Mouse (Mus musculus) liver, embryonic 14.5 days (tissue): ENCODE data around the gene Ctse. TPM values are rescaled to one million over a fixed set of nuclear protein-coding genes. Genes with fewer than 3 reads are reported as not detected.

Experiments
- ATAC-seq: fragments of 200-750 bp; cut with Nextera tagmentation; 2 replicates; pipeline ENCODE4 v1.8.0; 2017; ENCODE audit warnings: moderate number of reproducible peaks, mild to moderate bottlenecking, moderate library complexity; ENCODE audit not compliant: insufficient read depth
- DNase-seq, 3 experiments: peaks; one replicate each; pipeline ENCODE4 v3.0.0-alpha.2; 2012 to 2013; ENCODE audit warnings: low read depth in 3 of 3, low spot score in 3 of 3
- H3K27ac ChIP-seq: fragments of 300-500 bp; sonication (generic); 2 replicates; pipeline ENCODE4 v1.5.1; 2014; ENCODE audit warnings: moderate library complexity, mild to moderate bottlenecking, control low read depth, inconsistent platforms
- H3K27me3 ChIP-seq: fragments of 300-500 bp; sonication (generic); 2 replicates; pipeline ENCODE4 v1.6.1; 2014; ENCODE audit warnings: mild to moderate bottlenecking, low read length, moderate library complexity; ENCODE audit not compliant: control insufficient read depth, insufficient read depth
- H3K36me3 ChIP-seq: fragments of 300-500 bp; sonication (generic); replicated peaks from 2 replicates; pipeline ENCODE4 v1.6.1; 2014; ENCODE audit warnings: low read depth; ENCODE audit not compliant: control insufficient read depth, insufficient read depth
- H3K4me1 ChIP-seq, 2 experiments: fragments of 200-500 bp in 1 of 2; fragments of 300-500 bp in 1 of 2; sonication (generic) in 1 of 2; replicated peaks; 2 replicates each; pipeline ENCODE4 v1.6.1; 2012 to 2014; ENCODE audit warnings: antibody characterized with exemption in 1 of 2, inconsistent platforms in 1 of 2, low read length in 1 of 2; ENCODE audit not compliant: control insufficient read depth in 2 of 2, insufficient read depth in 2 of 2
- H3K4me2 ChIP-seq: fragments of 300-500 bp; sonication (generic); 2 replicates; pipeline ENCODE4 v1.6.1; 2014; ENCODE audit warnings: low read depth, mild to moderate bottlenecking, control low read depth, moderate library complexity
- H3K4me3 ChIP-seq, 2 experiments: fragments of 200-500 bp in 1 of 2; fragments of 300-500 bp in 1 of 2; sonication (generic) in 1 of 2; 2 replicates each; pipeline ENCODE4 v1.5.1; 2012 to 2014; ENCODE audit warnings: low read depth in 2 of 2, low read length in 2 of 2, mild to moderate bottlenecking in 2 of 2, control low read depth in 1 of 2, inconsistent platforms in 1 of 2, moderate library complexity in 1 of 2; ENCODE audit not compliant: insufficient read depth in 1 of 2
- H3K9ac ChIP-seq: fragments of 300-500 bp; sonication (generic); replicated peaks from 2 replicates; pipeline ENCODE4 v1.6.1; 2014; ENCODE audit warnings: mild to moderate bottlenecking, control low read depth, moderate library complexity
- H3K9me3 ChIP-seq: fragments of 300-500 bp; sonication (generic); 2 replicates; pipeline ENCODE4 v1.6.1; 2016; ENCODE audit warnings: low read length, mixed read lengths; ENCODE audit not compliant: control insufficient read depth
- CTCF ChIP-seq: IDR thresholded peaks from 2 replicates; pipeline ENCODE4 v1.5.1; 2016; ENCODE audit warnings: antibody characterized with exemption, low read depth, control low read depth
- EP300 ChIP-seq: IDR thresholded peaks from 2 replicates; pipeline ENCODE4 v1.6.1; 2016; ENCODE audit warnings: antibody characterized with exemption, low read depth
- WGBS: fragments of 180-500 bp; shearing (Covaris S2); extraction: QIAGEN DNeasy Blood & Tissue Kit; methylation state at CpG from one replicate; pipeline ENCODE4 v1.1.7; 2014; ENCODE audit not compliant: insufficient replicate concordance; 5-methylcytosine and 5-hydroxymethylcytosine counted together
- polyA plus RNA-seq, 2 experiments: library from polyadenylated mRNA; depleted of rRNA in 1 of 2; stranded (reverse) in 1 of 2; unstranded in 1 of 2; fragments of >200 nt; fragmentation: Nextera tagmentation in 1 of 2; extraction: Ambion mirVana in 1 of 2; gene quantifications; 2 replicates each; pipeline versions ENCODE4 v1.2.1 to v1.2.3; 2012 to 2014

Gene Ctse
- polyA plus RNA-seq, 2 experiments: 8.9 to 19.5 TPM

- no peak for ATAC-seq
- Histone ChIP-seq H3K4me1 (peaks cover 6% of the 10 kb centered on the region in 2 experiments), H3K4me3 (no peak overlapping the region), H3K36me3 (no peaks in the 10 kb centered on the region), H3K27me3 (no peaks in the 10 kb centered on the region), H3K9ac (no peak overlapping the region), H3K4me2 (no peak overlapping the region), H3K9me3 (no peaks in the 10 kb centered on the region), H3K27ac (no peak overlapping the region)
- DNase-seq: no peak
- no peak for TF ChIP-seq CTCF
- TF ChIP-seq EP300: no peak
Observed at GRCm38 (mm10) chr1:131634495-131634894, 3.6 kb upstream of the Ctse start.

- no peaks in the 10 kb centered on the region for H3K36me3 ChIP-seq
- ATAC-seq (peak; percentile 50), DNase-seq (no peak)
- peak overlapping the region; percentile 67 for H3K27ac ChIP-seq
- H3K27me3 ChIP-seq: no peaks in the 10 kb centered on the region
- no peaks in the 10 kb centered on the region for H3K9me3 ChIP-seq
- H3K9ac ChIP-seq: peak overlapping the region; percentile 64
- WGBS: 24% methylated on average over 9 of the region's 9 CpGs
- peaks cover 6 to 10% of the 10 kb centered on the region in 2 experiments for H3K4me1 ChIP-seq
- TF ChIP-seq CTCF: no peak
- no peak for TF ChIP-seq EP300
- H3K4me3 ChIP-seq: peak overlapping the region; percentile 55 to 62
- H3K4me2 ChIP-seq: peak overlapping the region; percentile 78
Observed at GRCm38 (mm10) chr1:131638541-131639421, 675 bp downstream of the Ctse start.

- no peak overlapping the region for H3K27ac ChIP-seq
- H3K36me3 ChIP-seq: no peaks in the 10 kb centered on the region
- peaks cover 6 to 10% of the 10 kb centered on the region in 2 experiments for H3K4me1 ChIP-seq
- 87% methylated on average over 4 of the region's 4 CpGs for WGBS
- peak overlapping the region; percentile 55 for H3K4me2 ChIP-seq
- ATAC-seq (no peak), DNase-seq (no peak)
- no peaks in the 10 kb centered on the region for H3K27me3 ChIP-seq
- H3K9ac ChIP-seq: no peak overlapping the region
- H3K9me3 ChIP-seq: no peaks in the 10 kb centered on the region
- TF ChIP-seq EP300 (no peak), CTCF (no peak)
- peak overlapping the region; percentile 13 to 26; a peak in 2 of 4 replicates for H3K4me3 ChIP-seq
Observed at GRCm38 (mm10) chr1:131640062-131640461, 2.0 kb downstream of the Ctse start.

- Histone ChIP-seq H3K4me3 (no peak overlapping the region), H3K4me2 (no peak overlapping the region; the same call in 1 of the 2 replicates), H3K4me1 (peaks cover 6 to 10% of the 10 kb centered on the region in 2 experiments), H3K27me3 (no peaks in the 10 kb centered on the region), H3K9ac (no peak overlapping the region), H3K9me3 (no peaks in the 10 kb centered on the region), H3K27ac (no peak overlapping the region), H3K36me3 (no peaks in the 10 kb centered on the region)
- DNase-seq (no peak), ATAC-seq (no peak)
- WGBS: 95% methylated on average over 13 of the region's 13 CpGs
- no peak for TF ChIP-seq EP300
- TF ChIP-seq CTCF: no peak
Observed at GRCm38 (mm10) chr1:131641565-131641964, 3.5 kb downstream of the Ctse start.

- 81% methylated on average over 2 of the region's 2 CpGs for WGBS
- H3K9ac ChIP-seq: no peak overlapping the region
- no peaks in the 10 kb centered on the region for H3K9me3 ChIP-seq
- H3K4me3 ChIP-seq: no peak overlapping the region
- H3K27me3 ChIP-seq: no peaks in the 10 kb centered on the region
- ATAC-seq: no peak
- DNase-seq: no peak
- H3K27ac ChIP-seq: no peak overlapping the region
- 0 out of 2 replicates have a peak overlapping the region, but pooled peaks have one; percentile 16 for H3K4me2 ChIP-seq
- no peaks in the 10 kb centered on the region for H3K36me3 ChIP-seq
- peaks cover 6 to 10% of the 10 kb centered on the region in 2 experiments for H3K4me1 ChIP-seq
- no peak for TF ChIP-seq EP300
- TF ChIP-seq CTCF: no peak
Observed at GRCm38 (mm10) chr1:131642251-131642650, 4.1 kb downstream of the Ctse start.
